Mouse (Mus musculus) adrenal gland, adult 18-20 months (tissue): ENCODE results near the gene Vmn1r220. TPM values are rescaled to one million over a fixed set of nuclear protein-coding genes. Genes with fewer than 3 reads are reported as not detected.
"Not testable (repeated sequence)": the region's sequence is repeated elsewhere in the genome, so short reads cannot be mapped to it uniquely, and the experiment has no call there.

Experiments
- DNase-seq, 2 experiments: peaks; one replicate each; pipeline ENCODE4 v3.0.0; 2021 to 2022; ENCODE audit warnings: low spot score in 2 of 2
- long read RNA-seq, 2 experiments: library from polyadenylated mRNA; stranded (forward); transcript quantifications; one replicate each; pipeline ENCODE4 v2.0.0; 2021
- total RNA-seq, 2 experiments: library from RNA; stranded (reverse); gene quantifications; 1 replicate in 1 of 2; 2 replicates in 1 of 2; pipeline ENCODE4 v1.2.3; 2021

Gene Vmn1r220
- total RNA-seq, result not detected
- long read RNA-seq, experiment 1, result 0 reads
- long read RNA-seq, experiment 2, result 0 reads

DNA sequence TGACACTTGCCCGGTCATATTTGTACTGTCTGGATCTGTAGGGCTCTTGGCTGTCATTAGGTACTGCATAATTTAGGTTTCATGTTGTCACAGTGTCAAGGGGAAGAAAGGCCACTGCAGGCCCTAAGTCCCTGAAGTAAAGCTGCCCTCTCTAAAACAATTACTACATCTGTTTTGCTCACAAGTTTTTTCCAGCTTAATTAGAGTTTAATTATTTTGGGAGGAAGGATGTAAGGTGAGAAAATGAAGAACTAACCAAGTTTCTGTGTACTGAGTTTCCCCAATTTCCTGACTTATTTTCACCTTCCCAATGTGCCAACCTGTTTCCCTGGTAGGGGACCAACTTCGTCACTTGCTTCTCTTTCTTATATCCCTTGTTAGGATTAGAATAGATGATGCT is at the start of gene Vmn1r220:
Gene Vmn1r220 (minus strand): TSS at position 101 of the 400 bp plus-strand sequence.
- no peak for DNase-seq

DNA sequence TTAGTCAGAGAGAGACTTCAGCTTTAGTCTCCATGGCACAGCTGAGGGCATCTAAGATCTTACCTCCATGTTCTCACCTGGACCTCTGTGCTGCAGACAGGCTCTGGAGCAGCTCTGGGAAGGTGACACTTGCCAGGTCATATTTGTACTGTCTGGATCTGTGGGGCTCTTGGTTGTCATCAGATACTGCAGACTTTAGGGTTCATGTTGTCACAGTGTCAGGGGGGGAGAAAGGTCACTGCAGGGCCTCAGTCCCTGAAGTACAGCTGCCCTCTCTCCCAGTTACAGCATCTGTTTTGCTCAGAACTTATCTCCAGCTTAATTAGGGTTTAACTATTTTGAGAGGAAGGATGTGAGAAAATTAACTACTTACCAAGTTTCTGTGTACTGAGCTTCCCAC is 48.1 kb upstream of the Vmn1r220 start, which contains the start of gene Vmn1r222:
Gene Vmn1r222 (minus strand): TSS at position 101 of the 400 bp plus-strand sequence.
- not testable (repeated sequence) for DNase-seq

DNA sequence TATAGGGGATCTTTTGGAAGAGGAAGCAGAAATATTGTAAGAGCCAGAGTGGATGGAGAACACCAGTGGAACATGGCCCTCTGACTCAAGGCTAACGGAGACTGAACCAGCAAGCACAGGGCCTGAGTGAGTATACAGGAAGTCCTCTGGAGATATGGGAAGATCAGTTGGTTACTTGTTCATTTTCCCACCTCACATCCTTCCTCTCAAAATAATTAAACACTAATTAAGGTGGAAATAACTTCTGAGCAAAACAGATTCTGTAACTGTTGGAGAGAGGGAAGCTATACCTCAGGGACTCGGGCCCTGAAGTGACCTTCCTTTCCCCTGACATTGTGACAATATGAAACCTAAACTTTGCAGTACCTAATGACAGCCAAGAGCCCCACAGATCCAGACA is 26.1 kb upstream of the Vmn1r220 start, which contains the start of gene Vmn1r221:
Gene Vmn1r221 (plus strand): TSS at position 301 of the 400 bp plus-strand sequence.
- DNase-seq, result not testable (repeated sequence)

DNA sequence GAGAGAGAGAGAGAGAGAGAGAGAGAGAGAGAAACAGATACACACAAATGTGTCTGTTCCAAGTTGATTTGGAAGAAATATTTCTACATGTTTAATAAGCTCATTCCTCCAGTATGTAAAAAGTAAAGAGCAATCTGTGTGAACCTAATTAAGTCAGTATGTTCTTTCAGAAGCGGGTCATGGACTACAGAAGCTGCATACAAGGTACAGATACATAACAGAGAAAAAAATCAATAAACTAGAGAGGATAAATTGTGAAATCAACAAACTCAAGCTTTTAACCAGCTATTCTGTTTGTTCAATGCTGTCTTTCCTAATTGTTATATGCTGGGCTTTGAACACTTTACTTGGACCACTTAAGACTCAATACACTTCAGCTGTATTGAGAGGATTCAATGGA is 16.1 kb upstream of the Vmn1r220 start:
- DNase-seq, result not testable (repeated sequence)

DNA sequence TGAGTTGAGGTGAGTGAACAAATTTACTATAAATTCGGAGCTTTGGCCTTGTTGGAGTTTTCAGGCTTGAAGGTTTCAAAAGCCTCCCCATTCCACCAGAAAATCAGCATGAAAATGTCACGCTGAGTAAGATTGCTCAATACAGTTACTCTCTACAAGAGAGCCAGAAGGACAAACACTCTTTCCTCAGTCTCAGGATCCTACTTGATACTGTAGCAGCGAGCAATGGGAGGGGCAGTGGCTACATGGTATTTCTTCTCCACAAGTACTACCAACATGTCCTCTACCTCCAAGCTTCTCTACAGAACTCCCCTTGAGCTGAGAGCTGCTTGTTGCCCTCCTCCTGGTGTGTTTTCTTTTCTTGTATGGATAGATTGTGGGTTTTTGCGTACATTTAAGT is 21.3 kb downstream of the Vmn1r220 start:
- not testable (repeated sequence) for DNase-seq

- no peak for DNase-seq
These were observed 28.8 kb downstream of the Vmn1r220 start, which contains the start of gene Vmn1r219 for GRCm38 (mm10) chr13:23159012-23159411. Gene Vmn1r219 (plus strand): TSS chr13:23159312.

GRCm38 (mm10) chr13:23157848-23158247 is 29.9 kb downstream of the Vmn1r220 start:
- DNase-seq, result no peak

GRCm38 (mm10) chr13:23138880-23139279 is 48.9 kb downstream of the Vmn1r220 start:
- DNase-seq, result no peak

- no peak for DNase-seq
These were observed 54.3 kb downstream of the Vmn1r220 start for GRCm38 (mm10) chr13:23133501-23133900.

DNA sequence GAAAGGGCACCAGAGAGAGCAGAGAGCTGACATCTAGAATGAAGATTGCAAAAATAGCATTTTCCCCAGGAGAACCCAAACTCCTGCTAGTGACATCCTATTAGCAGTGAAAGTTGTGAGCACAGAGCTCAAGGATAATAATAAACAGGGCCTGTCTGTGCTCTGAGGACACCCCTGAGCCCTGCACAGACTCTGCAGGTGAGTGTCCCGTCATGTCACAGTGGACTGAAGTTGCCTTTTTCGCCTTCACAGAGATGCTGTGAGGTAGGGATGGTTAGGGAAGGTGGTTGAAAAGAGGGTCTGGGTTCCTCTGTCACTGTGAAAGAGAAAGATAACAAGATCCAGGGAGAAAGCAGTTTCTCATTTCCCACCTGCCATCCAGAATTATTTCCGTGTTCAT is 54.7 kb downstream of the Vmn1r220 start, which contains the start of gene Vmn1r218:
Gene Vmn1r218 (plus strand): TSS at position 57 of the 400 bp plus-strand sequence.
- no peak for DNase-seq

Other genes starting within 250 kb of the Vmn1r220 start
- not detected for gene Vmn1r213, start 180.3 kb downstream of the Vmn1r220 start, total RNA-seq
- not detected for gene Vmn1r214, start 157.6 kb downstream of the Vmn1r220 start, total RNA-seq
- gene Vmn1r215, start 120.0 kb downstream of the Vmn1r220 start, total RNA-seq, result not detected
- not detected for gene Vmn1r217, start 69.7 kb downstream of the Vmn1r220 start, total RNA-seq
- not detected for gene Vmn1r218, start 54.8 kb downstream of the Vmn1r220 start, total RNA-seq
- gene Vmn1r219, start 28.7 kb downstream of the Vmn1r220 start, total RNA-seq, result not detected
- gene Vmn1r221, start 26.2 kb upstream of the Vmn1r220 start, total RNA-seq, result not detected
- not detected for gene Vmn1r222, start 48.0 kb upstream of the Vmn1r220 start, total RNA-seq
- not detected for gene Vmn1r223, start 59.2 kb upstream of the Vmn1r220 start, total RNA-seq
- gene Zfp322a, start 181.2 kb upstream of the Vmn1r220 start, total RNA-seq, result 10 to 100 TPM; 15.0 to 18.5 TPM
- gene Abt1, start 235.9 kb upstream of the Vmn1r220 start, total RNA-seq, result 1 to 10 TPM; 7.9 to 8.4 TPM